Mouse (Mus musculus) right cerebral cortex, postnatal 14 days (tissue): ENCODE measurements around the gene Tmem211.

Experiments used
- DNase-seq: peaks from one replicate; pipeline ENCODE4 v3.0.0; 2022

Tmem211 gene

GRCm38 (mm10) chr5:113280138-113280856, 53.6 kb downstream of the Tmem211 start:
- DNase-seq: no peak

GRCm38 (mm10) chr5:113281557-113281956, 54.8 kb downstream of the Tmem211 start:
- DNase-seq: no peak

- no peak for DNase-seq
Measured at GRCm38 (mm10) chr5:113283726-113284125, 57.0 kb downstream of the Tmem211 start.

- no peak for DNase-seq
Measured at GRCm38 (mm10) chr5:113285541-113285940, 58.8 kb downstream of the Tmem211 start.

GRCm38 (mm10) chr5:113286048-113286447, 59.3 kb downstream of the Tmem211 start:
- no peak for DNase-seq

GRCm38 (mm10) chr5:113286591-113287520, 60.1 kb downstream of the Tmem211 start:
- peak; percentile 79 for DNase-seq

GRCm38 (mm10) chr5:113287762-113288161, 61.1 kb downstream of the Tmem211 start:
- no peak for DNase-seq

- DNase-seq: no peak
Measured at GRCm38 (mm10) chr5:113288490-113288889, 61.8 kb downstream of the Tmem211 start.
